Mouse (Mus musculus) limb, embryonic 12.5 days (tissue): ENCODE results near the gene Esr2. TPM values are rescaled to one million over a fixed set of nuclear protein-coding genes. Genes with fewer than 3 reads are reported as not detected.

Experiments
- ATAC-seq: fragments of 200-750 bp; cut with Nextera tagmentation; 2 replicates; pipeline ENCODE4 v1.8.0; 2017; ENCODE audit warnings: low read depth, moderate TSS enrichment; ENCODE audit not compliant: insufficient number of reproducible peaks, insufficient read depth, low FRiP score, low TSS enrichment
- H3K27ac ChIP-seq: fragments of 300-500 bp; sonication (generic); 2 replicates; pipeline ENCODE4 v1.5.1; 2016; ENCODE audit warnings: mild to moderate bottlenecking, moderate library complexity
- H3K27me3 ChIP-seq: fragments of 300-500 bp; sonication (generic); 2 replicates; pipeline ENCODE4 v1.6.1; 2016; ENCODE audit warnings: mild to moderate bottlenecking, moderate library complexity
- H3K36me3 ChIP-seq: fragments of 300-500 bp; sonication (generic); 2 replicates; pipeline ENCODE4 v1.6.1; 2016; ENCODE audit warnings: mild to moderate bottlenecking, moderate library complexity
- H3K4me1 ChIP-seq: fragments of 300-500 bp; sonication (generic); replicated peaks from 2 replicates; pipeline ENCODE4 v1.6.1; 2016
- H3K4me2 ChIP-seq: fragments of 300-500 bp; sonication (generic); 2 replicates; pipeline ENCODE4 v1.6.1; 2016; ENCODE audit warnings: mild to moderate bottlenecking, moderate library complexity
- H3K4me3 ChIP-seq: fragments of 300-500 bp; sonication (generic); replicated peaks from 2 replicates; pipeline ENCODE4 v1.5.1; 2016; ENCODE audit warnings: mild to moderate bottlenecking
- H3K9ac ChIP-seq: fragments of 300-500 bp; sonication (generic); replicated peaks from 2 replicates; pipeline ENCODE4 v1.6.1; 2016; ENCODE audit warnings: mild to moderate bottlenecking, moderate library complexity
- H3K9me3 ChIP-seq: fragments of 300-500 bp; sonication (generic); 2 replicates; pipeline ENCODE4 v1.6.1; 2016; ENCODE audit warnings: mild to moderate bottlenecking, moderate library complexity
- WGBS: fragments of 180-500 bp; shearing (Covaris S2); methylation state at CpG from one replicate; pipeline ENCODE4 v1.1.7; 2016; 5-methylcytosine and 5-hydroxymethylcytosine counted together
- polyA plus RNA-seq: library from polyadenylated mRNA; unstranded; fragments of >200 nt; fragmentation: Nextera tagmentation; extraction: Ambion mirVana; gene quantifications from 2 replicates; pipeline ENCODE4 v1.2.1, GENCODE M21; 2016

Gene Esr2
- polyA plus RNA-seq, 1 experiment from 2014 or later: 0.19 TPM

GRCm38 (mm10) chr12:76109646-76110405 is 67.2 kb downstream of the Esr2 start:
- ATAC-seq: no peak
- Histone ChIP-seq H3K27ac (no peak overlapping the region), H3K4me2 (no peak overlapping the region), H3K9ac (no peak overlapping the region), H3K4me1 (no peaks in the 10 kb centered on the region), H3K36me3 (peaks cover 66% of the 10 kb centered on the region), H3K4me3 (no peak overlapping the region), H3K27me3 (no peaks in the 10 kb centered on the region), H3K9me3 (no peaks in the 10 kb centered on the region)
- WGBS: 95% methylated on average over 15 of the region's 15 CpGs

GRCm38 (mm10) chr12:76104596-76105351 is 72.3 kb downstream of the Esr2 start:
- Histone ChIP-seq H3K4me3 (no peak overlapping the region), H3K36me3 (peaks cover 99% of the 10 kb centered on the region), H3K27ac (no peak overlapping the region), H3K9ac (no peak overlapping the region), H3K27me3 (no peaks in the 10 kb centered on the region), H3K4me1 (no peaks in the 10 kb centered on the region), H3K9me3 (no peaks in the 10 kb centered on the region), H3K4me2 (no peak overlapping the region)
- ATAC-seq: no peak
- 95% methylated on average over 20 of the region's 20 CpGs for WGBS

GRCm38 (mm10) chr12:76102621-76103020 is 74.4 kb downstream of the Esr2 start:
- WGBS: 96% methylated on average over 12 of the region's 12 CpGs
- Histone ChIP-seq H3K36me3 (peaks cover 99% of the 10 kb centered on the region), H3K4me3 (no peak overlapping the region), H3K9ac (no peak overlapping the region), H3K27ac (no peak overlapping the region), H3K4me2 (no peak overlapping the region), H3K27me3 (no peaks in the 10 kb centered on the region), H3K9me3 (no peaks in the 10 kb centered on the region), H3K4me1 (no peaks in the 10 kb centered on the region)
- no peak for ATAC-seq

GRCm38 (mm10) chr12:76095117-76096035 is 81.7 kb downstream of the Esr2 start:
- no peak for ATAC-seq
- WGBS: 55% methylated on average over 30 of the region's 30 CpGs
- Histone ChIP-seq H3K9me3 (no peaks in the 10 kb centered on the region), H3K4me3 (no peak overlapping the region), H3K9ac (no peak overlapping the region), H3K36me3 (peaks cover 100% of the 10 kb centered on the region), H3K4me2 (no peak overlapping the region), H3K4me1 (no peaks in the 10 kb centered on the region), H3K27ac (peak overlapping the region; percentile 4; the same call in 1 of the 2 replicates), H3K27me3 (no peaks in the 10 kb centered on the region)

- 93% methylated on average over 15 of the region's 15 CpGs for WGBS
- Histone ChIP-seq H3K4me3 (no peak overlapping the region), H3K27ac (no peak overlapping the region), H3K9me3 (no peaks in the 10 kb centered on the region), H3K9ac (no peak overlapping the region), H3K4me2 (no peak overlapping the region), H3K4me1 (no peaks in the 10 kb centered on the region), H3K36me3 (peaks cover 98% of the 10 kb centered on the region), H3K27me3 (no peaks in the 10 kb centered on the region)
- no peak for ATAC-seq
Measured at GRCm38 (mm10) chr12:76093613-76094588, 83.2 kb downstream of the Esr2 start.

- Histone ChIP-seq H3K4me3 (no peak overlapping the region), H3K9ac (no peak overlapping the region), H3K4me1 (no peaks in the 10 kb centered on the region), H3K4me2 (no peak overlapping the region), H3K36me3 (peaks cover 97% of the 10 kb centered on the region), H3K27me3 (no peaks in the 10 kb centered on the region), H3K9me3 (no peaks in the 10 kb centered on the region), H3K27ac (no peak overlapping the region)
- WGBS: 87% methylated on average over 11 of the region's 11 CpGs
- no peak for ATAC-seq
Measured at GRCm38 (mm10) chr12:76092789-76093466, 84.1 kb downstream of the Esr2 start.

GRCm38 (mm10) chr12:76087025-76087424 is 90.0 kb downstream of the Esr2 start:
- Histone ChIP-seq H3K36me3 (peaks cover 72% of the 10 kb centered on the region), H3K9ac (no peak overlapping the region), H3K4me1 (peaks cover 19% of the 10 kb centered on the region), H3K4me2 (no peak overlapping the region), H3K4me3 (no peak overlapping the region), H3K9me3 (no peaks in the 10 kb centered on the region), H3K27me3 (no peaks in the 10 kb centered on the region), H3K27ac (no peak overlapping the region)
- ATAC-seq: no peak
- 82% methylated on average over 13 of the region's 13 CpGs for WGBS

- Histone ChIP-seq H3K36me3 (peaks cover 64% of the 10 kb centered on the region), H3K4me1 (peaks cover 27% of the 10 kb centered on the region), H3K9ac (no peak overlapping the region), H3K4me3 (no peak overlapping the region), H3K9me3 (no peaks in the 10 kb centered on the region), H3K4me2 (no peak overlapping the region), H3K27me3 (no peaks in the 10 kb centered on the region), H3K27ac (no peak overlapping the region)
- 66% methylated on average over 15 of the region's 15 CpGs for WGBS
- ATAC-seq: no peak
Measured at GRCm38 (mm10) chr12:76085956-76086905, 90.8 kb downstream of the Esr2 start.

- no peak overlapping the region for H3K27ac ChIP-seq
- no peak overlapping the region for H3K9ac ChIP-seq
- H3K36me3 ChIP-seq: peaks cover 60% of the 10 kb centered on the region
- peaks cover 39% of the 10 kb centered on the region for H3K4me1 ChIP-seq
- ATAC-seq: no peak
- no peak overlapping the region for H3K4me2 ChIP-seq
- no peaks in the 10 kb centered on the region for H3K27me3 ChIP-seq
- H3K9me3 ChIP-seq: no peaks in the 10 kb centered on the region
- 60% methylated on average over 9 of the region's 9 CpGs for WGBS
- no peak overlapping the region for H3K4me3 ChIP-seq
Measured at GRCm38 (mm10) chr12:76085066-76085465, 92.0 kb downstream of the Esr2 start.
